8 mouse cellular contexts compared by ENCODE assay signal in genomic region chr4:141618565-141619243, GRCm38 (mm10). TPM values are rescaled to one million over a fixed set of nuclear protein-coding genes. Genes with fewer than 3 reads are reported as not detected.
DNase-seq lines count a peak whose midpoint lies in the region; ATAC-seq and TF ChIP-seq lines count a peak whose summit lies in the region.

Gene Tmem82 (minus strand): TSS chr4:141618633.

- H3K4me3 ChIP-seq in thymus, adult 2 months (ENCODE audit: control insufficient read depth, insufficient read depth, low read length), result peak within 1 kb of the TSS; percentile 44
- peak within 1 kb of the TSS; percentile 2; the same call in 1 of the 2 replicates for H3K4me3 ChIP-seq in forebrain, embryonic 16.5 days (replicated peaks; ENCODE audit: low read length)
- no peak within 1 kb of the TSS for H3K4me3 ChIP-seq in hindbrain, postnatal 0 days (ENCODE audit: low read length)
- peak within 1 kb of the TSS; percentile 58 for H3K4me3 ChIP-seq in liver, embryonic 16.5 days (ENCODE audit: low read depth, low read length)
- peak within 1 kb of the TSS; percentile 19 for H3K4me3 ChIP-seq in neural tube, embryonic 11.5 days (ENCODE audit: low read depth, low read length)

- H3K9me3 ChIP-seq in forebrain, embryonic 16.5 days (ENCODE audit: control insufficient read depth, low read length), result no peaks in the 10 kb centered on the region
- H3K9me3 ChIP-seq in hindbrain, postnatal 0 days (ENCODE audit: low read length), result no peaks in the 10 kb centered on the region
- no peaks in the 10 kb centered on the region for H3K9me3 ChIP-seq in liver, embryonic 16.5 days (replicated peaks; ENCODE audit: control insufficient read depth, low read length)
- no peaks in the 10 kb centered on the region for H3K9me3 ChIP-seq in neural tube, embryonic 11.5 days (ENCODE audit: control insufficient read depth, low read length)

- no peak for TF ChIP-seq CTCF in thymus, adult 2 months (IDR thresholded peaks at IDR 0.05; ENCODE audit: borderline replicate concordance, control insufficient read depth, extremely low read depth, insufficient read depth, low read length, poor library complexity)
- peak; percentile 76 for TF ChIP-seq CTCF in hindbrain, postnatal 0 days (IDR thresholded peaks at IDR 0.05; ENCODE audit: low read depth)

- H3K36me3 ChIP-seq in thymus, adult 2 months (ENCODE audit: control insufficient read depth, insufficient read depth, low read length), result no peaks in the 10 kb centered on the region
- H3K36me3 ChIP-seq in forebrain, embryonic 16.5 days (ENCODE audit: control insufficient read depth, insufficient read depth), result no peaks in the 10 kb centered on the region
- no peaks in the 10 kb centered on the region for H3K36me3 ChIP-seq in hindbrain, postnatal 0 days (ENCODE audit: insufficient read depth, low read length)
- H3K36me3 ChIP-seq in liver, embryonic 16.5 days (ENCODE audit: control insufficient read depth, insufficient read depth), result no peaks in the 10 kb centered on the region
- no peaks in the 10 kb centered on the region for H3K36me3 ChIP-seq in neural tube, embryonic 11.5 days (ENCODE audit: control insufficient read depth, insufficient read depth, low read length)

- H3K4me1 ChIP-seq in thymus, adult 2 months (replicated peaks; ENCODE audit: control insufficient read depth, insufficient read depth, low read length), result peaks cover 15% of the 10 kb centered on the region
- H3K4me1 ChIP-seq in forebrain, embryonic 16.5 days (replicated peaks; ENCODE audit: control insufficient read depth, insufficient read depth, low read length), result peaks cover 7% of the 10 kb centered on the region
- H3K4me1 ChIP-seq in hindbrain, postnatal 0 days (ENCODE audit: insufficient read depth, low read length), result peaks cover 11% of the 10 kb centered on the region
- H3K4me1 ChIP-seq in liver, embryonic 16.5 days (ENCODE audit: control insufficient read depth, low read depth, low read length), result peaks cover 12% of the 10 kb centered on the region
- H3K4me1 ChIP-seq in neural tube, embryonic 11.5 days (ENCODE audit: control insufficient read depth, insufficient read depth, low read length), result peaks cover 5% of the 10 kb centered on the region; the same call in 1 of the 2 replicates

- WGBS in thymus, adult 2 months, result 15% methylated on average over 20 of the region's 20 CpGs
- 24% methylated on average over 20 of the region's 20 CpGs for WGBS in forebrain, embryonic 16.5 days
- WGBS in hindbrain, postnatal 0 days, result 30% methylated on average over 20 of the region's 20 CpGs
- 20% methylated on average over 20 of the region's 20 CpGs for WGBS in liver, embryonic 16.5 days (ENCODE audit: insufficient replicate concordance)
- 28% methylated on average over 20 of the region's 20 CpGs for WGBS in neural tube, embryonic 11.5 days

- H3K27me3 ChIP-seq in thymus, adult 2 months (ENCODE audit: control insufficient read depth, insufficient read depth, low read length), result no peaks in the 10 kb centered on the region
- no peaks in the 10 kb centered on the region for H3K27me3 ChIP-seq in forebrain, embryonic 16.5 days (replicated peaks; ENCODE audit: control insufficient read depth, insufficient read depth, low read length)
- H3K27me3 ChIP-seq in hindbrain, postnatal 0 days (ENCODE audit: insufficient read depth, low read length), result no peaks in the 10 kb centered on the region
- no peaks in the 10 kb centered on the region; the same call in 1 of the 2 replicates for H3K27me3 ChIP-seq in liver, embryonic 16.5 days (ENCODE audit: control insufficient read depth, insufficient read depth, low read depth, low read length)
- no peaks in the 10 kb centered on the region for H3K27me3 ChIP-seq in neural tube, embryonic 11.5 days (ENCODE audit: control insufficient read depth, insufficient read depth, low read length)

- peak; percentile 67 for DNase-seq in thymus, adult 2 months
- DNase-seq in thymus, adult 18-20 months, result no peak
- peak; percentile 48 for DNase-seq in c-Kit-positive CD71-positive TER-119-negative erythroid progenitor cells, embryonic 14.5 days (ENCODE audit: low read depth)
- DNase-seq in hindbrain, postnatal 0 days (ENCODE audit: low spot score), result peak; percentile 71
- DNase-seq in neural tube, embryonic 11.5 days (ENCODE audit: low spot score), result peak; percentile 63
- DNase-seq in ovary, postnatal 14 days (ENCODE audit: low spot score), result no peak

- no peak for ATAC-seq in forebrain, embryonic 16.5 days
- ATAC-seq in hindbrain, postnatal 0 days, result 0 out of 2 replicates have a peak, but pooled peaks have one; percentile 11
- no peak for ATAC-seq in liver, embryonic 16.5 days (ENCODE audit: low read depth)
- peak; percentile 25; the same call in 1 of the 2 replicates for ATAC-seq in neural tube, embryonic 11.5 days (ENCODE audit: insufficient read depth, low FRiP score, low TSS enrichment)

- TF ChIP-seq POLR2A in thymus, adult 2 months (IDR thresholded peaks at IDR 0.05; ENCODE audit: control insufficient read depth, extremely low read depth, insufficient read depth, low read length, poor library complexity), result no peak

- peak within 1 kb of the TSS; percentile 36 for H3K4me2 ChIP-seq in forebrain, embryonic 16.5 days (ENCODE audit: low read length)
- H3K4me2 ChIP-seq in hindbrain, postnatal 0 days (ENCODE audit: low read depth, low read length), result peak within 1 kb of the TSS; percentile 50
- H3K4me2 ChIP-seq in liver, embryonic 16.5 days (ENCODE audit: low read depth, low read length), result peak within 1 kb of the TSS; percentile 59
- peak within 1 kb of the TSS; percentile 42 for H3K4me2 ChIP-seq in neural tube, embryonic 11.5 days (ENCODE audit: low read depth)

- no peak within 1 kb of the TSS for H3K27ac ChIP-seq in thymus, adult 2 months (ENCODE audit: control insufficient read depth, insufficient read depth, low read length)
- H3K27ac ChIP-seq in forebrain, embryonic 16.5 days (ENCODE audit: low read length), result no peak within 1 kb of the TSS
- H3K27ac ChIP-seq in hindbrain, postnatal 0 days, result no peak within 1 kb of the TSS
- peak within 1 kb of the TSS; percentile 10; the same call in 1 of the 2 replicates for H3K27ac ChIP-seq in liver, embryonic 16.5 days (ENCODE audit: low read length)
- H3K27ac ChIP-seq in neural tube, embryonic 11.5 days (ENCODE audit: low read depth, low read length), result no peak within 1 kb of the TSS

- H3K9ac ChIP-seq in forebrain, embryonic 16.5 days (replicated peaks; ENCODE audit: low read depth, low read length), result no peak within 1 kb of the TSS
- H3K9ac ChIP-seq in hindbrain, postnatal 0 days (replicated peaks; ENCODE audit: low read length), result no peak within 1 kb of the TSS
- H3K9ac ChIP-seq in liver, embryonic 16.5 days (ENCODE audit: low read depth, low read length), result peak within 1 kb of the TSS; percentile 58
- H3K9ac ChIP-seq in neural tube, embryonic 11.5 days (ENCODE audit: low read length), result peak within 1 kb of the TSS; percentile 40

RNA-seq across cellular contexts. Expression of gene Tmem82, which starts in this region (rescaled TPM):
- 1.2 and 2.8 TPM in 2 replicates for polyA plus RNA-seq in thymus, adult 2 months (2012; rRNA removed)
- 0.13 and 0.19 TPM in 2 replicates for polyA plus RNA-seq in forebrain, embryonic 16.5 days (2015; fragmentation: Nextera tagmentation; extraction: Ambion mirVana)
- 1.3 and 1.6 TPM in 2 replicates for total RNA-seq in hindbrain, postnatal 0 days (2014; rRNA removed)
- polyA plus RNA-seq in hindbrain, postnatal 0 days (2015; fragmentation: Nextera tagmentation; extraction: Ambion mirVana), result 1.3 and 1.5 TPM in 2 replicates
- 4.5 and 5.3 TPM in 2 replicates for polyA plus RNA-seq in liver, embryonic 16.5 days (2015; fragmentation: Nextera tagmentation; extraction: Ambion mirVana)
- 0.50 and 0.61 TPM in 2 replicates for polyA plus RNA-seq in neural tube, embryonic 11.5 days (2014; fragmentation: Nextera tagmentation; extraction: Ambion mirVana)

Comparison
In these comparisons a context has a peak if more than half of its experiments do, and no peak if none do; other contexts are left out.
1. DNase-seq: peak in thymus, adult 2 months (single experiment), c-Kit-positive CD71-positive TER-119-negative erythroid progenitor cells, embryonic 14.5 days (single experiment) and hindbrain, postnatal 0 days (single experiment); none in thymus, adult 18-20 months (0 of 2) and ovary, postnatal 14 days (single experiment).
2. Peak in DNase-seq, ATAC-seq, H3K4me3 ChIP-seq, H3K9ac ChIP-seq and H3K4me2 ChIP-seq in neural tube, embryonic 11.5 days; RNA of the gene not detected or under 1 TPM.
3. Peak in every context shown above with its lines, with median percentiles within 50 percentile points of each other: H3K4me2 ChIP-seq.